Mouse (Mus musculus) forebrain, embryonic 12.5 days (tissue): ENCODE results near the gene Hes1. TPM values are rescaled to one million over a fixed set of nuclear protein-coding genes. Genes with fewer than 3 reads are reported as not detected.

ENCODE experiments used
- ATAC-seq: fragments of 200-750 bp; cut with Nextera tagmentation; 2 replicates; pipeline ENCODE4 v1.8.0; 2017; ENCODE audit warnings: moderate TSS enrichment; ENCODE audit not compliant: low FRiP score
- H3K27ac ChIP-seq: fragments of 300-500 bp; sonication (generic); 2 replicates; pipeline ENCODE4 v1.5.1; 2016; ENCODE audit warnings: mild to moderate bottlenecking
- H3K27me3 ChIP-seq: fragments of 300-500 bp; sonication (generic); 2 replicates; pipeline ENCODE4 v1.6.1; 2016; ENCODE audit warnings: mild to moderate bottlenecking
- H3K36me3 ChIP-seq: fragments of 300-500 bp; sonication (generic); replicated peaks from 2 replicates; pipeline ENCODE4 v1.6.1; 2016; ENCODE audit warnings: mild to moderate bottlenecking
- H3K4me1 ChIP-seq: fragments of 300-500 bp; sonication (generic); 2 replicates; pipeline ENCODE4 v1.6.1; 2016
- H3K4me2 ChIP-seq: fragments of 300-500 bp; sonication (generic); 2 replicates; pipeline ENCODE4 v1.6.1; 2016; ENCODE audit warnings: mild to moderate bottlenecking, moderate library complexity
- H3K4me3 ChIP-seq: fragments of 300-500 bp; sonication (generic); replicated peaks from 2 replicates; pipeline ENCODE4 v1.5.1; 2016; ENCODE audit warnings: mild to moderate bottlenecking
- H3K9ac ChIP-seq: fragments of 300-500 bp; sonication (generic); 2 replicates; pipeline ENCODE4 v1.6.1; 2016; ENCODE audit warnings: mild to moderate bottlenecking
- H3K9me3 ChIP-seq: fragments of 300-500 bp; sonication (generic); 2 replicates; pipeline ENCODE4 v1.6.1; 2016
- WGBS: fragments of 180-500 bp; shearing (Covaris S2); methylation state at CpG from one replicate; pipeline ENCODE4 v1.1.7; 2016; 5-methylcytosine and 5-hydroxymethylcytosine counted together
- polyA plus RNA-seq: library from polyadenylated mRNA; unstranded; fragments of >200 nt; fragmentation: Nextera tagmentation; extraction: Ambion mirVana; gene quantifications from 2 replicates; pipeline ENCODE4 v1.2.1, GENCODE M21; 2016

Gene Hes1
- polyA plus RNA-seq, 1 experiment from 2014 or later = 62.6 TPM

- Histone ChIP-seq H3K9me3 (no peaks in the 10 kb centered on the region), H3K4me3 (no peak overlapping the region), H3K4me1 (peaks cover 29% of the 10 kb centered on the region), H3K9ac (no peak overlapping the region), H3K27me3 (peaks cover 59% of the 10 kb centered on the region), H3K4me2 (no peak overlapping the region), H3K36me3 (no peaks in the 10 kb centered on the region), H3K27ac (no peak overlapping the region)
- no peak for ATAC-seq
- WGBS = 73% methylated on average over 10 of the region's 10 CpGs
These were observed 8.8 kb upstream of the Hes1 start for GRCm38 (mm10) chr16:30055361-30055889.

GRCm38 (mm10) chr16:30055927-30056326 is 8.3 kb upstream of the Hes1 start:
- H3K27me3 ChIP-seq = peaks cover 64% of the 10 kb centered on the region
- WGBS = 82% methylated on average over 7 of the region's 7 CpGs
- peaks cover 34% of the 10 kb centered on the region for H3K4me1 ChIP-seq
- ATAC-seq = no peak
- H3K9me3 ChIP-seq = no peaks in the 10 kb centered on the region
- no peaks in the 10 kb centered on the region for H3K36me3 ChIP-seq
- no peak overlapping the region for H3K9ac ChIP-seq
- H3K27ac ChIP-seq = no peak overlapping the region
- H3K4me2 ChIP-seq = no peak overlapping the region
- no peak overlapping the region for H3K4me3 ChIP-seq

GRCm38 (mm10) chr16:30056906-30057305 is 7.3 kb upstream of the Hes1 start:
- no peak overlapping the region for H3K4me3 ChIP-seq
- H3K36me3 ChIP-seq = no peaks in the 10 kb centered on the region
- no peak overlapping the region for H3K27ac ChIP-seq
- 79% methylated on average over 2 of the region's 2 CpGs for WGBS
- no peak overlapping the region for H3K9ac ChIP-seq
- peaks cover 70% of the 10 kb centered on the region for H3K27me3 ChIP-seq
- H3K4me1 ChIP-seq = peaks cover 42% of the 10 kb centered on the region
- H3K4me2 ChIP-seq = no peak overlapping the region
- no peak for ATAC-seq
- H3K9me3 ChIP-seq = no peaks in the 10 kb centered on the region

- WGBS = 19% methylated on average over 9 of the region's 9 CpGs
- no peak overlapping the region for H3K4me2 ChIP-seq
- no peak overlapping the region for H3K4me3 ChIP-seq
- peaks cover 50% of the 10 kb centered on the region for H3K4me1 ChIP-seq
- ATAC-seq = peak; percentile 24; the same call in 1 of the 2 replicates
- H3K27ac ChIP-seq = 0 out of 2 replicates have a peak overlapping the region, but pooled peaks have one; percentile 47
- H3K36me3 ChIP-seq = no peaks in the 10 kb centered on the region
- H3K9ac ChIP-seq = no peak overlapping the region
- no peaks in the 10 kb centered on the region for H3K9me3 ChIP-seq
- peaks cover 62% of the 10 kb centered on the region for H3K27me3 ChIP-seq
These were observed 5.0 kb upstream of the Hes1 start for GRCm38 (mm10) chr16:30058974-30059717.

GRCm38 (mm10) chr16:30060412-30060811 is 3.8 kb upstream of the Hes1 start:
- peak overlapping the region; percentile 19; the same call in 1 of the 2 replicates for H3K4me2 ChIP-seq
- 0 out of 2 replicates have a peak overlapping the region, but pooled peaks have one; percentile 42 for H3K27ac ChIP-seq
- ATAC-seq = no peak
- peaks cover 56% of the 10 kb centered on the region for H3K4me1 ChIP-seq
- peaks cover 56% of the 10 kb centered on the region for H3K27me3 ChIP-seq
- H3K9ac ChIP-seq = 0 out of 2 replicates have a peak overlapping the region, but pooled peaks have one; percentile 4
- no peaks in the 10 kb centered on the region for H3K9me3 ChIP-seq
- WGBS = 4% methylated on average over 8 of the region's 8 CpGs
- H3K4me3 ChIP-seq = no peak overlapping the region
- no peaks in the 10 kb centered on the region for H3K36me3 ChIP-seq

GRCm38 (mm10) chr16:30062242-30063030 is 1.7 kb upstream of the Hes1 start:
- no peaks in the 10 kb centered on the region for H3K36me3 ChIP-seq
- peaks cover 46% of the 10 kb centered on the region for H3K27me3 ChIP-seq
- ATAC-seq = no peak
- H3K4me1 ChIP-seq = peaks cover 69% of the 10 kb centered on the region
- peak overlapping the region; percentile 77; the same call in 1 of the 2 replicates for H3K9ac ChIP-seq
- peak overlapping the region; percentile 95; the same call in 1 of the 2 replicates for H3K27ac ChIP-seq
- H3K4me3 ChIP-seq = peak overlapping the region; percentile 70
- H3K9me3 ChIP-seq = no peaks in the 10 kb centered on the region
- 16% methylated on average over 12 of the region's 12 CpGs for WGBS
- H3K4me2 ChIP-seq = peak overlapping the region; percentile 99

- Histone ChIP-seq H3K4me3 (peak overlapping the region; percentile 70), H3K9me3 (no peaks in the 10 kb centered on the region), H3K4me2 (peak overlapping the region; percentile 99), H3K4me1 (peaks cover 74% of the 10 kb centered on the region), H3K27me3 (peaks cover 45% of the 10 kb centered on the region), H3K9ac (peak overlapping the region; percentile 77), H3K36me3 (no peaks in the 10 kb centered on the region), H3K27ac (peak overlapping the region; percentile 95)
- under 1% methylated on average over 74 of the region's 82 CpGs for WGBS
- peak; percentile 31 for ATAC-seq
These were observed 883 bp upstream of the Hes1 start for GRCm38 (mm10) chr16:30063121-30063881.

GRCm38 (mm10) chr16:30064613-30065012 is 429 bp downstream of the Hes1 start:
- Histone ChIP-seq H3K4me2 (peak overlapping the region; percentile 99), H3K4me1 (peaks cover 73% of the 10 kb centered on the region), H3K27ac (peak overlapping the region; percentile 95), H3K9me3 (no peaks in the 10 kb centered on the region), H3K9ac (peak overlapping the region; percentile 77), H3K36me3 (no peaks in the 10 kb centered on the region), H3K27me3 (peaks cover 38% of the 10 kb centered on the region), H3K4me3 (peak overlapping the region; percentile 70)
- WGBS = 1% methylated on average over 8 of the region's 8 CpGs
- no peak for ATAC-seq

GRCm38 (mm10) chr16:30065077-30065476 is 893 bp downstream of the Hes1 start:
- Histone ChIP-seq H3K36me3 (no peaks in the 10 kb centered on the region), H3K27me3 (peaks cover 39% of the 10 kb centered on the region), H3K9ac (no peak overlapping the region), H3K9me3 (no peaks in the 10 kb centered on the region), H3K27ac (no peak overlapping the region; the same call in 1 of the 2 replicates), H3K4me3 (peak overlapping the region; percentile 70), H3K4me1 (peaks cover 73% of the 10 kb centered on the region), H3K4me2 (peak overlapping the region; percentile 99)
- peak; percentile 73 for ATAC-seq
- under 1% methylated on average over 21 of the region's 21 CpGs for WGBS

GRCm38 (mm10) chr16:30065537-30066183 is 1.5 kb downstream of the Hes1 start:
- Histone ChIP-seq H3K4me1 (peaks cover 73% of the 10 kb centered on the region), H3K4me3 (peak overlapping the region; percentile 70), H3K27me3 (peaks cover 33% of the 10 kb centered on the region), H3K9me3 (no peaks in the 10 kb centered on the region), H3K4me2 (peak overlapping the region; percentile 99), H3K36me3 (no peaks in the 10 kb centered on the region), H3K9ac (peak overlapping the region; percentile 87), H3K27ac (peak overlapping the region; percentile 89)
- 0% methylated on average over 21 of the region's 21 CpGs for WGBS
- ATAC-seq = no peak

GRCm38 (mm10) chr16:30066184-30066851 is 2.1 kb downstream of the Hes1 start:
- peaks cover 70% of the 10 kb centered on the region for H3K4me1 ChIP-seq
- H3K4me2 ChIP-seq = peak overlapping the region; percentile 99

More at GRCm38 (mm10) chr16:30066184-30066851, 2.1 kb downstream of the Hes1 start:
- no peaks in the 10 kb centered on the region for H3K36me3 ChIP-seq
- WGBS = under 1% methylated on average over 38 of the region's 38 CpGs
- H3K4me3 ChIP-seq = peak overlapping the region; percentile 70
- ATAC-seq = no peak
- H3K9me3 ChIP-seq = no peaks in the 10 kb centered on the region
- H3K27me3 ChIP-seq = peaks cover 31% of the 10 kb centered on the region
- H3K9ac ChIP-seq = peak overlapping the region; percentile 87
- peak overlapping the region; percentile 89 for H3K27ac ChIP-seq
